Mouse (Mus musculus) right cerebral cortex, postnatal 4 days (tissue): ENCODE data around the gene Tom1l1.

Source experiments
- DNase-seq: peaks from one replicate; pipeline ENCODE4 v3.0.0-alpha.2; 2022

Tom1l1 gene

GRCm38 (mm10) chr11:90667325-90667724 lies 20.8 kb downstream of the Tom1l1 start:
- no peak for DNase-seq

GRCm38 (mm10) chr11:90666916-90667315 lies 21.2 kb downstream of the Tom1l1 start:
- DNase-seq: no peak

GRCm38 (mm10) chr11:90666144-90666757 lies 21.9 kb downstream of the Tom1l1 start:
- DNase-seq: no peak

GRCm38 (mm10) chr11:90665161-90665560 lies 23.0 kb downstream of the Tom1l1 start:
- DNase-seq: peak; percentile 28

- DNase-seq: no peak
Observed at GRCm38 (mm10) chr11:90664345-90664986, 23.7 kb downstream of the Tom1l1 start.

GRCm38 (mm10) chr11:90663618-90664297 lies 24.4 kb downstream of the Tom1l1 start:
- DNase-seq: no peak

GRCm38 (mm10) chr11:90663052-90663451 lies 25.1 kb downstream of the Tom1l1 start:
- no peak for DNase-seq

GRCm38 (mm10) chr11:90660662-90661061 lies 27.5 kb downstream of the Tom1l1 start:
- DNase-seq: no peak

- DNase-seq: no peak
Observed at GRCm38 (mm10) chr11:90657527-90657926, 30.6 kb downstream of the Tom1l1 start.

- DNase-seq: no peak
Observed at GRCm38 (mm10) chr11:90652603-90653002, 35.6 kb downstream of the Tom1l1 start.

GRCm38 (mm10) chr11:90650231-90650885 lies 37.8 kb downstream of the Tom1l1 start:
- no peak for DNase-seq

- DNase-seq: peak; percentile 38
Observed at GRCm38 (mm10) chr11:90649777-90650176, 38.4 kb downstream of the Tom1l1 start.

- DNase-seq: no peak
Observed at GRCm38 (mm10) chr11:90638312-90638830, 49.8 kb downstream of the Tom1l1 start.

- DNase-seq: peak; percentile 92
Observed at GRCm38 (mm10) chr11:90637440-90638311, 50.5 kb downstream of the Tom1l1 start, which contains the start of the genes Stxbp4 and Cox11. Stxbp4 (minus strand) TSS chr11:90638084. Cox11 (plus strand) TSS chr11:90638173.

GRCm38 (mm10) chr11:90634661-90635060 lies 53.5 kb downstream of the Tom1l1 start:
- no peak for DNase-seq

- DNase-seq: no peak
Observed at GRCm38 (mm10) chr11:90632480-90632879, 55.7 kb downstream of the Tom1l1 start.

- no peak for DNase-seq
Observed at GRCm38 (mm10) chr11:90627751-90628150, 60.4 kb downstream of the Tom1l1 start.

- no peak for DNase-seq
Observed at GRCm38 (mm10) chr11:90625174-90625573, 63.0 kb downstream of the Tom1l1 start.

GRCm38 (mm10) chr11:90623477-90623876 lies 64.7 kb downstream of the Tom1l1 start:
- peak; percentile 37 for DNase-seq

GRCm38 (mm10) chr11:90622500-90622899 lies 65.7 kb downstream of the Tom1l1 start:
- no peak for DNase-seq

- DNase-seq: no peak
Observed at GRCm38 (mm10) chr11:90622044-90622443, 66.1 kb downstream of the Tom1l1 start.

GRCm38 (mm10) chr11:90616431-90616830 lies 71.7 kb downstream of the Tom1l1 start:
- no peak for DNase-seq
